Mouse (Mus musculus) E14TG2a.4 (cell line): Measurements from ENCODE around the gene Sh3bgrl2.

Experiments
- H3K27me3 ChIP-seq: 2 replicates; pipeline ENCODE4 v1.6.1; 2014; ENCODE audit warnings: low read length, control low read depth; ENCODE audit not compliant: insufficient read depth
- H3K36me3 ChIP-seq: 2 replicates; pipeline ENCODE4 v1.6.1; 2014; ENCODE audit warnings: low read length, control low read depth; ENCODE audit not compliant: insufficient read depth
- H3K4me1 ChIP-seq: replicated peaks from 2 replicates; pipeline ENCODE4 v1.6.1; 2014; ENCODE audit warnings: low read depth, low read length, control low read depth
- H3K4me3 ChIP-seq: replicated peaks from 2 replicates; pipeline ENCODE4 v1.5.1; 2014; ENCODE audit warnings: mild to moderate bottlenecking, low read length
- H3K9me3 ChIP-seq: 2 replicates; pipeline ENCODE4 v1.6.1; 2014; ENCODE audit warnings: low read length, control low read depth
- CTCF ChIP-seq: conservative IDR thresholded peaks from 2 replicates; pipeline ENCODE4 v1.5.1; 2014; ENCODE audit warnings: low read length
- NANOG ChIP-seq: IDR thresholded peaks from 2 replicates; pipeline ENCODE4 v1.6.1; 2014; ENCODE audit warnings: borderline replicate concordance, low read length, mixed read lengths
- POU5F1 ChIP-seq: IDR thresholded peaks from 2 replicates; pipeline ENCODE4 v1.6.1; 2014; ENCODE audit warnings: low read length, borderline replicate concordance

Sh3bgrl2 gene

DNA sequence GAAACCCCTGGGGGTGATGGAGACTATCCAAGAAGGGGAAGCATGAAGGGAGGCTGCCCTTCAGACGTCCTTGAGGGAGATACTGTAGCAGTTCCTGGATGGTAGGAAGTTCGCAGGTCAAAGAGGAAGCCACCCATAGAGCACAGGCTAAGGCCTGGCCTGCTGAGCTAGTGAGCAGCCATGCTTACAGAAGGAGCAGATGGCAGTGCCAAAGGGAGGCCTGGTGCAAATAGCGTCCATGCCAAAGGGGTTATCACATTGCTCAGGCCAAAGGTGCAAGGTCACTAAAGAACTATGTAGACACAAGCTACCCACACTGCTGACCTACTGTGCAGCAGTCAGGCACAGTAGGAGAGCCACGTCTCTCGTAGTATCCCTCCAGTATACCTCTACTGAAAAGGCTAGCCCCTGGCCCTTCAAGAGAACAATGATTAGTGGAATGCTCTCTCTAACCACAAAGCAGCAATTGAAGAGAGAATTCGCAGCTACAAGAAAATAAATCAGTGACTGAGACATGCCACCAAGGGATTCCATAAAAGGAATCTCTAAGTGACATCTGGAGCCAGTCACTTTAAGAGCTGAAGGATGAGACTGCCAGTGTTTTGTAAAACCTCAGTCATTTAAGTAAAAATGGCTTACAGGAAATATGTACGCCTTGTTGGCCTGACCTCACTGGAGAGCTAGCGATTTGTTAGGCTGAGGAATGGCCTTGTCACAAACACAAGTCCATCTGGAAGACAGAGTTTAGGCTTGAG, 57.9 kb downstream of the Sh3bgrl2 start:
- H3K4me3 ChIP-seq, result no peak overlapping the region
- TF ChIP-seq CTCF (no peak), NANOG (no peak), POU5F1 (no peak)
- no peaks in the 10 kb centered on the region for H3K27me3 ChIP-seq

DNA sequence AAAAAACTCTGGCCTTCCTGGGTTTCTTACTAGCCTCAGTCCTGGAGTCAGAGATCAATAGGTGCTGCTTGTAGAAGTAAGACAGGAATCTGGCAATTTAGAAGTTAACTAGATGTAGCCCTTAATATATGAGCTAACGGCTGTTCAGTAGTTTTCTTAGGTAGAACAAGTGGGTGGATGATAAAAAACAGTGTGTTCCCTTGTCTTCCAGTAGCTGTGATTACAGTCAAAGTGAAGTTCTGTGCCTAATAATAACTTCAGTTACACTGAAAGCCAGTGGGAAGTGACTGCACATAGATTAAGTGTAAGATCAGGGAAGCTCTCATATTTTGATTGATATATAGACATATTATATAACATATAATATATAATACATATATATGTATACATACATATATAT, 60.0 kb downstream of the Sh3bgrl2 start:
- no peak for TF ChIP-seq POU5F1
- no peak for TF ChIP-seq CTCF
- TF ChIP-seq NANOG, result no peak
- H3K4me1 ChIP-seq, result peaks cover 12% of the 10 kb centered on the region
- no peaks in the 10 kb centered on the region for H3K36me3 ChIP-seq
- H3K27me3 ChIP-seq, result no peaks in the 10 kb centered on the region
- no peaks in the 10 kb centered on the region for H3K9me3 ChIP-seq
- H3K4me3 ChIP-seq, result no peak overlapping the region

More for the DNA sequence above, 57.9 kb downstream of the Sh3bgrl2 start:
- no peaks in the 10 kb centered on the region for H3K9me3 ChIP-seq
- peaks cover 13% of the 10 kb centered on the region for H3K4me1 ChIP-seq
- no peaks in the 10 kb centered on the region for H3K36me3 ChIP-seq

DNA sequence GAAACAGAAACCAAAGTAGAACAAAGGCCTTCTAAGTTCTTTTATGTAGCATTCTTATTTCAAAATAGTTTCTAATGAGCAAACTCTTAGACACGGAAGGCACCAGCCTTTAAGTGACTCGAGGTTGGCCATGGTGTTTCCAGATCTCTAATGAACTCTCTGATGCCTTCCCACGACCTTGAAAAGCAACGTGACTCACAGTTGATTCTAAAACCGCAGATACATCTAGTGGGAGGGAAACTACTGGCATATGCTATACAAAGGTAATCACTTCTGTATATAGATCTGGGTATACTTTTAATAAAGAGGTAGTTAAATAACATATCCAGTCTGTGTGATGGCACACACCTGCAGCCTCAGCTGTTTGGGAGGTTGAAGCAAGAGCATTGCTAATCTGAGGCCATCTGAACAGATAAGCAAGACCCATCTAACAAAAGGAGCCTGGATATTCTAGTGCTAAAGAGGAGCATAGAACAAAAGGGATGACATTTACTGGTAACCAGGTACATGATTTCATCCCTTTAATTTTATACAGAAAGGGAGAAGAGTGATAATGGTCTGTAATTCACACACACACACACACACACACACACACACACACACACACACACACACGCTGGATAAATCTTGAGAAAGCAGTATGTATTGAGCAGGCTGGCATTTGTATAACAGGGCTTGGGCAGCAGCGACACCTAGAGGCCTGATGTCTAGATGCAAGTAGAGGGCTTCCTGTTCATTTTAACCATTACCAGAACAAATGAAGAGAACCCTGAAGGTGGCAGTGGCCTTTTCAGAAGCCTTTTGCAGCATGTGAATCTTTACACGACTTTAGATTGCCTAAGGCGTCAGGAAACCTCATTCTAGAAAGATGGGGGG, 61.5 kb downstream of the Sh3bgrl2 start:
- no peaks in the 10 kb centered on the region for H3K36me3 ChIP-seq
- no peaks in the 10 kb centered on the region for H3K9me3 ChIP-seq
- H3K4me1 ChIP-seq, result peaks cover 12% of the 10 kb centered on the region
- H3K4me3 ChIP-seq, result no peak overlapping the region
- no peak for TF ChIP-seq NANOG
- peak; percentile 74 for TF ChIP-seq CTCF
- no peaks in the 10 kb centered on the region for H3K27me3 ChIP-seq

- Histone ChIP-seq H3K4me1 (peaks cover 6% of the 10 kb centered on the region; the same call in 1 of the 2 replicates), H3K4me3 (no peak overlapping the region), H3K9me3 (no peaks in the 10 kb centered on the region), H3K27me3 (no peaks in the 10 kb centered on the region; the same call in 1 of the 2 replicates), H3K36me3 (no peaks in the 10 kb centered on the region)
- TF ChIP-seq POU5F1 (no peak), CTCF (no peak), NANOG (no peak)
Observed at GRCm38 (mm10) chr9:83615912-83616585, 67.9 kb downstream of the Sh3bgrl2 start.

DNA sequence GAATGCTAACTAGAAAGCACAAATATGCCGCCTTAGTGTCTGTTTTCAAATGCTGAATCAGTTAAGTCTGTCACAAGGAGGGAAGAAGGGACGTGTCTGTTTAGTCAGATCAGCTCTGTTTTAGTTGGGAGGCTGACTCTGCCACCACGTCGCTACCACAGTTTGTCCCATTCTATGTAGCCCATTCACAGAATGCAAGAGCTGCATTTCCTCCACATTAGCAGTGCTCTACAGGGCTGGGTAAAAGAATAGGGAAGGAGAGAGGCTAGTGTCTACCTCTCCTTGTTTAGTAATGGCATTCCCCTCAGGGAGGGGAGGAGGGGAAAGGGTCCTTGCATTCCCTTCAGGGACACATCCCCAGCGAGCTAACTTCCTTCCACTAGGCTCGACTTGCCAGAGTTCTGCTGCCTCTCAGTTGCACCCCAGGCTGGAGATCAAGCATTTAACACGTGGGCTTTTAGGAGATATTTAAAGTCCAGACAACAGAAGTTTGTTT, 68.5 kb downstream of the Sh3bgrl2 start:
- Histone ChIP-seq H3K9me3 (no peaks in the 10 kb centered on the region), H3K4me1 (peaks cover 6% of the 10 kb centered on the region; the same call in 1 of the 2 replicates), H3K4me3 (no peak overlapping the region), H3K36me3 (no peaks in the 10 kb centered on the region), H3K27me3 (no peaks in the 10 kb centered on the region; the same call in 1 of the 2 replicates)
- no peak for TF ChIP-seq NANOG
- TF ChIP-seq POU5F1, result no peak
- TF ChIP-seq CTCF, result no peak

- Histone ChIP-seq H3K27me3 (no peaks in the 10 kb centered on the region; the same call in 1 of the 2 replicates), H3K4me3 (no peak overlapping the region), H3K9me3 (no peaks in the 10 kb centered on the region; the same call in 1 of the 2 replicates), H3K4me1 (peaks cover 4% of the 10 kb centered on the region; the same call in 1 of the 2 replicates), H3K36me3 (no peaks in the 10 kb centered on the region)
- TF ChIP-seq POU5F1, result no peak
- no peak for TF ChIP-seq CTCF
Observed at GRCm38 (mm10) chr9:83623455-83623854, 75.3 kb downstream of the Sh3bgrl2 start.

GRCm38 (mm10) chr9:83624193-83624592, 76.1 kb downstream of the Sh3bgrl2 start:
- H3K9me3 ChIP-seq, result no peaks in the 10 kb centered on the region; the same call in 1 of the 2 replicates

DNA sequence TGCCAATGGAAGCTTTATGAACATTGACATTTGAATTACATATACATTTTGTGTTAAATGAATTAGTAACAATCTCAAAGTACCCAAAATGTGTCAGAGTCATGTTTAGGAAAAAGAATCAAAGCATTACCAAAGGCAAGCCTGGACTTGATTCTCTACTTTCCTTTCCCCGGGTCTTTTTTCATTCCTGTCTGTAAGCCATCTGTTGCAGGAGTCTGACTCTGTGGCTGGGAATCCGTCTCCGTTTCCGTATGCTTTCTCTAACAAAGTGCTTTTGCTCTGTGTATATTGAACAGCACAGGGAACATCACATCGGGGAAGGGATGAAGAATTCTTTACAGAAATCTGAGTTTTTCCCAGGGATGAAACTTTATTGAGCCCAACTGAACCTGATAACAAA, 77.0 kb downstream of the Sh3bgrl2 start:
- TF ChIP-seq NANOG (no peak), POU5F1 (no peak), CTCF (no peak)

More at GRCm38 (mm10) chr9:83624193-83624592, 76.1 kb downstream of the Sh3bgrl2 start:
- no peaks in the 10 kb centered on the region for H3K36me3 ChIP-seq
- H3K4me3 ChIP-seq, result no peak overlapping the region
- peaks cover 11% of the 10 kb centered on the region for H3K4me1 ChIP-seq
- no peak for TF ChIP-seq NANOG
- H3K27me3 ChIP-seq, result 0 out of 2 replicates have a peak, but pooled peaks cover 2% of the 10 kb centered on the region

More for the DNA sequence above, 77.0 kb downstream of the Sh3bgrl2 start:
- H3K4me3 ChIP-seq, result no peak overlapping the region
- peaks cover 16% of the 10 kb centered on the region for H3K4me1 ChIP-seq
- no peaks in the 10 kb centered on the region for H3K36me3 ChIP-seq
- no peaks in the 10 kb centered on the region; the same call in 1 of the 2 replicates for H3K9me3 ChIP-seq
- 0 out of 2 replicates have a peak, but pooled peaks cover 3% of the 10 kb centered on the region for H3K27me3 ChIP-seq
